Mouse (Mus musculus): ENCODE measurements around the gene Vsig10. TPM values are rescaled to one million over a fixed set of nuclear protein-coding genes. Genes with fewer than 3 reads are reported as not detected.
A peak's percentile ranks its signal among the peaks of the same experiment; 100 is the strongest.
"Not testable (repeated sequence)": the region's sequence is repeated elsewhere in the genome, so short reads cannot be mapped to it uniquely, and the experiment has no call there.

Vsig10 gene
- total RNA-seq (2021): 1 to 10 TPM; 1.4 to 3.3 TPM

DNA sequence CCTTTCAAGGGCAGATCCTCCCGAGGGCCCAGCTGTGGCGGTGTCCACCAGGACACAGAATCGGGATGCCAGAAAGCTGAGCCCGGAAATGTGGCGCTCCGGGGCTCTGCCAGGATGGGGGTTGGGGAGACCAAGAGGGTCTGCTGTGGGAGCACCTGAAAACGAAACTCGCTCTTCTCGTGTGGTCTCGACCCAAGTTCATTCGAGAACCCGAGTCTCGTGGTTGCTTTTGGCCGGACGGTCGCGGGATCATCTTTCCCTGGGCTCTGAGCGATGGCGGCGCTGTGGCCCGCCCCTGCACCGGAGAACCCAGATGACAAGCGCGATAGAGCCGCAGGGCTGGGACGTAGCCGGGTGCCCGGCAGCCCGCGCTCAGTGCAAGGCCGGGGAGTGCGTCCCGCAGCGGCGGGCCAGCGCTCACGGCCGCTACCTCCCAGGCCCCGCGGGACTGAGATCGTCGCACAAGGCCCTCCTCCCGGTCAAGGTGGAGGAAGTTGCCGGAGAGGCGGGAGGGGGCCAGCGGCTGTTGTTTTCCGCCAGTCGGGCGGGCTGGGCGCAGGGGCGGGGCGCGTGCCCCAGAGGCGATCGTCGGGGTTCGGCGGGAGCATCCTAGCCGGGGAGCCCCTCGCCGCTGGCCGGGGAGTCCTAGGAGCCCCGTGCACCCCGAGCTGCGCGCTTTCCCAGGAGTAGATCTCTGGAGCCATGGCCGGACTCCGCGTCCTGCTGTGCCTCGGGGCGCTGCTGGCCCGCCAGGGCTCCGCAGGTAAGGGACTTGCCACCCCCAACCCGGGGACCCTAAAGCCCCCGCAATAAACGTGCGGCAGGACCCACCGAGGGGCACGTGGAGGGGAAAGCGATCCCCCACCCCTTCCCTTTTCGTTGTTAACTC lies at the start of gene Vsig10:
Vsig10 (plus strand) TSS at position 343 of the 889 bp plus-strand sequence.
- DNase-seq (ENCODE audit: low spot score in 2 of 2): peak; percentile 31 to 37
- intact Hi-C loops (cut with DNase I): no loop called here

DNA sequence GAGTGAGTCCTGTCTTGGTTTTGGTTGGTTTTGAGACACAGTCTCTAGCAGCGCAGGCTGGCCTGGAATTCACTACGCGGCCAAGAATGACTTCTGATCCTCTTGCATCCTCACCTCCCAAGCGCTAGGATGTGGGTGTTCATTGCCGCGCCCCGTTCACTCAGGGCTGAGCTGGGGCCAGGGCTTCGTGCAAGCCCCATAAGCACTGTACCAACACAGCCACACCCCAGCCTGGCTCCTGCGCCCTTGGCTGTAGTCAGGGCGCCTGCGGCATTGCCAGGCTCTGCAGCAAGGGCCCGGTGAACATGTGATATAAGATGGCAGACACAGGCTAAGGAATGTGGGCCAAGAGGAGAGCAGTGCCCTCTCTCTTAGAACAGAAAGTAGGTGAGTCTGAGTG lies 49.5 kb upstream of the Vsig10 start:
- DNase-seq (ENCODE audit: low spot score in 2 of 2): no peak
- intact Hi-C loops (cut with DNase I): no loop called here

DNA sequence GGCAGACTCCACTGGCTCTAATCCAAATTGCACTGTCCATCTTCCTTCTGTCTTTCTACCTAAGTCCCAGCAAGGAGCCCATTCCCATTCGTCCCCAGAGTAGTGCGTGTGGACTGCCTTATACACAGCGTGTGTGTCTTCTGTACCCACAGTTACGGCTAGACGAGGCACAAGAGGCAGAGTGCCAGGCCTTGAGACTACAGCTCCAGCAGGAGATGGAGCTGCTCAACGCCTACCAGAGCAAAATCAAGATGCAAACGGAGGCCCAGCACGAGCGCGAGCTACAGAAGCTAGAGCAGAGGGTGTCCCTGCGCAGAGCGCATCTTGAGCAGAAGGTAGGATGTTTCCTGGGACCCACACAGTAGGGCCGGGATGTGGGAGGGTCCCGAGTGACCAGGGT lies 46.9 kb upstream of the Vsig10 start:
- intact Hi-C loops (cut with DNase I): no loop called here
- DNase-seq (ENCODE audit: low spot score in 2 of 2): peak; percentile 64 to 94

DNA sequence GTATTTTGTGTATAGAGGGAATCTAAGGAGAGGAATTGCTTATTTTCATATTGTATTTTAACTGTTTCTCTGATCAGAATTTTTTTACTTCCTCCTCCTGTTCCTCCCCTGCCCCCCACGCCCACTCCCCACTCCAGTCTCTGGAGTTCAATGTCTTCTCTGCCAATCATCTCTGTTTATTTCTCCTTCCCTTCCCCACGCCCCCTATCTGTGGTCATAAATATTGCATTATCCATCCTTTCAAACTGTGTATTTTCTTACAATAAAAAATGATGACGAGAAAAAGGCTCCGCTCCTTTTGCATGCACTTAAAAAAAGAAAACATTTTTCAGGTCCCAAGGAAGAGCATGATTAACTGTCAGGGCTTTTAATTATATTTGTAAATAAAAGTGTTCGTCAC lies 44.1 kb upstream of the Vsig10 start:
- intact Hi-C loops (cut with DNase I): no loop called here
- no peak for DNase-seq (ENCODE audit: low spot score in 2 of 2)

DNA sequence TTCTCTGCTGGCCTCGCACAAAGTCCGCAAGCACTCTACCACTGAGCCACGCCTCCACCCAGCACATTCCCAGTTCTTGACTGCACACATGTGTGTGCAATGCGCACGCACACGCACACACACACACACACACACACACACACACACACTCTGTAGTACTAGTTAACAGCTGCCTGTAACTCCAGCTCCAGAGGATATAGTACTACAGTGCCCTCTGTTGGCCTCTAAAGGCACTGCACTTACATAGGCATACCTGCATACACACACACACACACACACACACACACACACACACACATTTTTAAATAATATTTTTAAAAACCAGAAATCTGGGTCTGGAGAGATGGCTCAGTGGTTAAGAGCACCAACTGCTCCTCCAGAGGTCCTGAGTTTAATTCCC lies 41.1 kb upstream of the Vsig10 start:
- no peak for DNase-seq (ENCODE audit: low spot score in 2 of 2)
- intact Hi-C loops (cut with DNase I): no loop called here

DNA sequence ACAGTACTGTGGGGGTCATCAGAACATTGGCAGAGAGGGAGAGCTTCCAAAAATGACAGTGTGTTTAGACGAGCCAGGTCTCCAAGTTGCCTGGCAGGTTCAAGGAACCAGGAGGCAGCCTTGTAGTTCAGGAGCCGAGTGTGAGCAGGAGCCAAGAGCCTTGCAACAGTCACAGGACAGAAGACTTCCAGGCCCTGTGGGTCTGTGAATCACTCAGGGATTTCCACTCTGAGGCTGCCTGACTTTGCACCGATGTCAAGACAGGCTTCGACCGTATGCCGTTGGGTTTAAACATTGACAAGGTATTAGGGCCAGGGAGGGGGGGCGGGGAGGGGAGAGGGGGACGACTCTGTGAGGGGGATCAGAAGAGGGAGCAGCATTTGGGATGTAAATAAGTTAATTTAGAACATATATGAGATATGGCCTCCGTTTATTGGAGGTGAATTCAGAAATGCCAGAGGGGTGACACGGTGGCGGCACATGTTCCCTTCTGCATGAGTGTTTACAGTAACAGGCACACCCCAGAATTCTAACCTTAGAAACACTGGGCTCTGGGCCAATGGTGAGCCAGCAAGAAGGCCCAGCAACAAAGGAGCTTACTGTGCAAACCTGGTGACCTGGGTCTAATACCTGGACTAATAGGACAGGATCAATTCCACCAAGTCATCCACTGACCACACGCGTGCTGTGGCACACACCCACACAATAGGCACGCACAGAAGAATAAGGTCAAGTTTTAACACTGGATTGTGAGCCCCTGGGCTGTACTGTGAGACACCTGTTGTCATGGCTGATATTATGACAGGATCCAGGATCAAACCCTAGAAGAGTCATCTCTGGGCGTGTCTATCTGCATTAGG lies 39.8 kb upstream of the Vsig10 start:
- intact Hi-C loops (cut with DNase I): no loop called here
- no peak for DNase-seq (ENCODE audit: low spot score in 2 of 2)

DNA sequence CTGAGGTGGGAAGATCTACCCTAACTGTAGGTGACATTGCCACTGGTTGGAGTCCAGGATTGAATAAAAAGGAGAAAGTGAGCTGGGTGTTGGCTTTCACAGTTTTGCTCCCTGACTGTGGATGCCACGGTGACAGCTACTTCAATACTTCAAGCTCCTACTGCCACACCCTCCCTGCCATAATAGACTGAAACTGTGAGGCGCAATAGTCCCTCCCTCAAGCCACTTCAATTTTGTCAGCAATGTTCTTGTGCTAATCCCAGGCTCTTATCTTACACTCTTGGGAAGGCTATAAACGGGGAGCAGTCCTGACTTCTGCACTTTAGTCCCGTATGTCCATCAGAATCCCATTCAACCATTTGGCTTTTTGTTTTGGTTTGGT lies 39.2 kb upstream of the Vsig10 start:
- intact Hi-C loops (cut with DNase I): no loop called here
- no peak for DNase-seq (ENCODE audit: low spot score in 2 of 2)

DNA sequence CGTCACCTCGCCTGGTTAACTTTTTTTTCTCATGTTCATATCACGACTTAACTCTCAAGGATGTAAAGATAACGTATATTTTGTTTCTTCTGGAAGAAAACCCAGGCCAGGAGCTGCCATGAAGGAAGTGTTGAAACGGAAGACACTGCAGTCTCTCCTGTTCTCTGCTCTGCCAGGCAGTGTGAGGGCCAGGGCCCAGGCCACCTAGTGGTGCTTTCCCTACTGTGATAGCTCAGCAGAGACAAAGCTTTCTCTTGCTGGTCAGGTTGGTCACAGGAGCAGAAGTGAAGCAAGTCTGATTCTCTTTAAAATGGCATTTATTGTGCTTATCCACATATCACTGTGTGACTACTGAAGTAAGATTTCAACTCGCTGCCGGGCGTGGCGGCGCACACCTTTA lies 37.3 kb upstream of the Vsig10 start:
- no peak for DNase-seq (ENCODE audit: low spot score in 2 of 2)
- intact Hi-C loops (cut with DNase I): no loop called here

DNA sequence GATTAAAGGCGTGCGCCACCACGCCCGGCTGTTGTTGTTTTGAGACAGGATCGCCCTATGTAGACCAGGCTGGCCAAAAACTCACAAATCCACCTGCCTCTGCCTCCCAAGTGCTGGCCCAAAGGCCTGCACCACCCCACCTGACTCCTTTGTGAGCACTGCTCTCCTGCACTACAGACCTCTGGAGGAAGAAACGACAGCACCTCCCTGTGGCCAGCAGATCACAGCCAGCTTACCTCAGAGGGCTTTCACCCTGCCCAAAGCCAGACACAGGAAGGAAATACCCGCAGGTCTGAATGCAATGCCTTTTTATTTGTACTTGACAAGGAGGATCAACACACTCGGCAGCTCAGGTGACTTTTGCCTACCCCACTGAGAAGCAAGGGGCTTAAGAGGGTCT lies 36.5 kb upstream of the Vsig10 start:
- no peak for DNase-seq (ENCODE audit: low spot score in 2 of 2)
- intact Hi-C loops (cut with DNase I): no loop called here

DNA sequence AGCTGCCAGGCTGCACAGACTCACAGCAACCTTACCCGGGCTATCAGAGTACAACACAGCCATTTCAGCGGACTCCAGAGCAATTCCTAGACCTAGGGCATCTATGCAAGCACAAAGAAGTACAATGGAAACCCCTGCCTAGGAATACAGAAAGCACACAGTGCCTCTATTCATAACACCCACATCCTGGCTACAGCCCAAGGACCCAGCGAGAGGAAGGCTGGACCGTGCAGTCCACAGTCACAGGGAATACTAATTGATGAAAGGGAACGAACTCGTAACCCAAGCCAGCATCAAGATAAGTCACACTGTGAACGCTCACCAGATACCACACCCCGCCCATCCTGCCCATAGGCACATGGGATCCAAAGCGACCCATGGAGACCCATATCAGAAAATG lies 34.9 kb upstream of the Vsig10 start:
- intact Hi-C loops (cut with DNase I): no loop called here
- DNase-seq (ENCODE audit: low spot score in 2 of 2): peak in 1 of 2 experiments; percentile 53

DNA sequence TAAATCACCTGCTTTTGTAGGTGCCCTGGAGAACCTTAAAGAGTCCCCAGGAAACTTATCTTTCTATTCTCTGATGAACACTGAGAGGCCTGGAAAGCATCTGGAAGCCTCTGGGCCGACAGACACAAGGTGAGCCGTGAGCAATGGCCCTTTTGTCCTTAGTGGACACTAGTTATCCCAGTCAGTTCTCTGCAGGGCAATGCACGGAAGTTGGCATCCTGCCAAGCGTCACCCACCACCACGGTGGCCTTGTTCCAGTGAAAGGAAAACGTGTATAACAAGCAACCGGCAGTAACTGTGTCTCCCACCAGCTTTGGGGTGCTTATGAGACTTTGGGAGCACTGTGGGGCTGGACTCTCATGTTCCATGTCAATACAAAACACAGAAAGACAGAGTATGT lies 34.2 kb upstream of the Vsig10 start:
- intact Hi-C loops (cut with DNase I): loop anchor here (5.0 kb wide), 1 partner anchor 167 kb away; the partner anchor contains the start of gene Suds3

DNA sequence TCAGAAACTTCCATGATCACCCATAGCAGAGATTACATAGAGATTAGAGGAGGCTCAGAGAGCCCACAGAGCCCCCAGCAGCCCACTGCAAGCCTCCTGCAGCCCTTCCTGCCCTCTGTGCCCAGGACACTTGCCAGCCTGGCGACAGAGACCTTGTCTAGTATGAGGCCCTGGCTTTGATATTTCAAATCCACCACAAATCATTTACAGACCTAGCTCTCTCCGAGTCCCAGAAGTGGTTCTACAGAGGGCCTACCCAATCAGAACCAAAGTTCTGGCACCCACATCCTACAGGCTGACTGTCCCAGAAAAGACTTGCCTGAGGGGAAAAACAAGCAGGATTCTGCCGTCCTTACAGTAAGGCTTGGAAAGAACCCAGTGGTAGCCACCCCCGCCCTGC lies 33.6 kb upstream of the Vsig10 start:
- no peak for DNase-seq (ENCODE audit: low spot score in 2 of 2)
- intact Hi-C loops (cut with DNase I): loop anchor here (5.0 kb wide), 1 partner anchor 168 kb away; the partner anchor contains the start of gene Suds3

More for the DNA sequence above, 34.2 kb upstream of the Vsig10 start:
- DNase-seq (ENCODE audit: low spot score in 2 of 2): no peak

DNA sequence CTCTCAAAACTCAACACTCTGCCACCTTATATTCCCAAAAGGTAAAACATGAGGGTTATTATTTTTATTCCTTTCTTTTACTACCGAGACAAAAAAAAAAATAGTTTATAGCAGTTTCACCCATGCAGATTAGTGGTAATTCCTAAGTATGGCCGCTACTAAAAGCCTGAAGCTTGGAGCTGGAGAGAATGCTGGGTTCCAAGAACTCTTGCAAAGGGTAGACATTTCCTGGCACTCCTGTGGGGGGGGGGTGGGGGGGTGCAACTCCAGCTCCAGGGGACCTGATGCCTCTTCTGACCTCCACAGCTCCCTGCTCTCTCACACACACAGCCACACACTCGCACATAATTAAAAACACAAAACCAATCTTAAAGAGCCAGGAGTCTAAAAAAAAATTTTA lies 32.6 kb upstream of the Vsig10 start:
- DNase-seq (ENCODE audit: low spot score in 2 of 2): no peak
- intact Hi-C loops (cut with DNase I): loop anchor here (5.0 kb wide), 1 partner anchor 169 kb away; the partner anchor contains the start of gene Suds3

DNA sequence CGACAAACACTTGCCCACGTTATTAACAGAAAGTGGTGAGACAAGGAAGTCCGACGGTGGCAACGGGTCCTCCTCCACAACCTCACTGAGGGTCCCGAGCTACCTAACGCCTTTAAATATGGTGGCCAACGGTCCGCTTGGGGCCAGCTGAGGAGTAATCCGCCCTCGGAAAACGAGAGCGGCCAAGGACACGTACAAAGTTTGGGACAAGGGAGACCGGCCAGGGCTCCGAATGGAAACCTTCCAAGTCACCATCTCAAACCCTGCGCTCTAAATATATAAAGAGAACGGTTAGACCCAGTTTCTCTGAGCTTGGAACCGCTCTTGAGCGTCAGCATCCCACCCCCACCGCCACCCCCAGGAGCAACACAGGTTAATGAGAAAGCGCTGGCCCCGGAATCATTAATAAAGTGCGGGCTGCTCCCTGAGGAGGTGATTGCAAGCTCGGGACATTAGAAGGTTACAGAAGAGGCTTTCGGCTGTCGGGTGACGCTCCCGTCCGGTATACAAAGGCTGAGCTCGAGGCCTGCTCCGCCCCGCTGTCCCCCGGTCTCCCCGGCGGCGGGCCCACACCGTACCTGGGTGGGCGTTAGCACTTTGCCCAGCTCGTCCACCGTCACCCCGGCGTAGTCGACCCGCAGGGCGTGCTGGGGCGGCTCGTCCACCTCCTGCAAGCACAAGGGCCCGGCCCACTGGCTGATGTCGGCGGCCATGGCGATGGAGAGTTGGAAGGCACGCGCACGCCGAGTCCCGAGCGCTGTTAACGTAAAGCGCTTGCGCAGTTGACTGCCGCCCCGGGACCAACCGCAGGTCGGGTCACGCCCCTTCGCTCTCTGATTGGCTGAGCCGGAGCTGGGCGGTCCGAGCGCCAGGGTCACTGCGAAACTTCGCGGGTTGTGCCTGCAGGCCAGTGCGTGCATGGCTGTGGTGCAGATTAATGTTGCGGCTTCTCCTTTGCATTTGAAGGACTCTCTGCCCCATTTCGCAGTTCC lies 31.8 kb upstream of the Vsig10 start, which contains the start of gene Pebp1:
Pebp1 (minus strand) TSS at position 795 of the 992 bp plus-strand sequence.
- intact Hi-C loops (cut with DNase I): loop anchor here (5.0 kb wide), 1 partner anchor 170 kb away; the partner anchor contains the start of gene Suds3
- peak; percentile 94 to 96 for DNase-seq (ENCODE audit: low spot score in 2 of 2)

DNA sequence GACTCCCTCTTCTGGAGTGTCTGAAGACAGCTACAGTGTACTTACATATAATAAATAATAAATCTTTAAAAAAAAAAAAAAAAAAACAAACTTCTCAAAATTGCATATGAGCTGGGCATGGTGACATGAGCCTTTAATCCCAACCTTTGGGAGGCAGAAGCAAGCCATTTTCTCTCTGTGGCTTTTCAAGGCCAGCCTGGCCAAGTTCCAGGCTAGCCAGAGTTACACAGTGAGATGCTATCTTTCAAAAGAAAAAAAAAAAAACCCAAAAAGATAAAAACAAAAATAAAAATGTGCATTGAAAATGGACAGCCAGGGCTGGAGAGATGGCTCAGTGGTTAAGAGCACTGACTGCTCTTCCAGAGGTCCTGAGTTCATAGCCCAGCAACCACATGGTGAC lies 29.2 kb upstream of the Vsig10 start:
- intact Hi-C loops (cut with DNase I): loop anchor here (5.0 kb wide), 1 partner anchor 172 kb away; the partner anchor contains the start of gene Suds3
- no peak for DNase-seq (ENCODE audit: low spot score in 2 of 2)

DNA sequence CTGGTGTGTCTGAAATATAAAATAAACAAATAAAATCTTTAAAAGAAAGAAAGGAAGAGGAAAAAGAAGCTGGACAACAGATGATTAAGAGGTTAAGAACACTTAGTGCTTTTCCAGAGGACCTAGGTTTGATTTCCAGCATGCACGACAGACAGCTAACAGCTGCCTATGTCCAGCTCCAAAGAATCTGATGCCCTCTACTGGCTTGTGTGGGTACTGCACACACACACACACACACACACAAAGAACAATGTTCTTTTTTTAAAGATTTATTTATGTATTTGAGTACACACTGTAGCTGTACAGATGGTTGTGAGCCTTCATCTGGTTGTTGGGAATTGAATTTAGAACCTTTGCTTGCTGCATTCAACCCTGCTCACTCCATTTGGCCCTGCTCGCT lies 28.8 kb upstream of the Vsig10 start:
- DNase-seq (ENCODE audit: low spot score in 2 of 2): no peak
- intact Hi-C loops (cut with DNase I): no loop called here

DNA sequence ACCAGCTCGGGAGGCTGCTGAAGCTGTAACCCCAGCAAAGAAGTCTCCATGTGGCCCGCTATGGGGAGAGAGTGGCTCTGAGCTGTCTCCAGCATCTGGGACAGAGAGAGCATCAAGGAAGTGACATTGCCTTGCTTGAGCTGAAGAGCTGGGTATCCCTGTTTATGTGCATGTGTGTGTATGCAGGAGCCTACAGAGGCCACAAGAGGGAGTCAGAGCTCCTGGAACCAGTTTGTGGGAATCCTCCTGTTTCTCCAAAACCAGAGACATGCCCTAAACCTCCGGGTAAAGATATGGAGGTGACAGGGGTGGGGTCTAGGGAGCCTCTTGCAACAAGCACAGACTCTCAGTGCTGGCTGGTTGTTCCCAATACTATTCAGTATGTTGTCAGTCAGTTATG lies 27.6 kb upstream of the Vsig10 start:
- DNase-seq (ENCODE audit: low spot score in 2 of 2): no peak
- intact Hi-C loops (cut with DNase I): no loop called here

DNA sequence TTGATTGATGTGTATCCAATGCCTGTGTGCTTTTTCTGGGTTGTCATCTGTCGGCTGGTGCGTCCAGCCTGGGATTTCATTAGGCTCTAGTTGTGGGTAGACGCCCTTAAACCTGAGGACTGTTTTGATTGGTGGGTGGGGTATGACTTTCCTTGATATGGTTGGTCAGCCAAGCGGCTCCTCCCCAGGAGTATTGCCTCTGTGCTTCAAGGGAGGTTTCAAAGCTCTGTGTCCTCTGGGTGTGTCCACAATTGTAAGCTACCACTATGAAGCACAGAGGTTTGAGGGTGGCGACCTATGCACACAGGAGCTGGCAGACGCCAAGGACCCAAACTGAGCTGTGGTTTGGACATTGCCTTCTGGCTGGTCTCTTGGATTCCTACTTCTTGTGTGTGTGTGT lies 26.3 kb upstream of the Vsig10 start:
- intact Hi-C loops (cut with DNase I): no loop called here
- no peak for DNase-seq (ENCODE audit: low spot score in 2 of 2)

DNA sequence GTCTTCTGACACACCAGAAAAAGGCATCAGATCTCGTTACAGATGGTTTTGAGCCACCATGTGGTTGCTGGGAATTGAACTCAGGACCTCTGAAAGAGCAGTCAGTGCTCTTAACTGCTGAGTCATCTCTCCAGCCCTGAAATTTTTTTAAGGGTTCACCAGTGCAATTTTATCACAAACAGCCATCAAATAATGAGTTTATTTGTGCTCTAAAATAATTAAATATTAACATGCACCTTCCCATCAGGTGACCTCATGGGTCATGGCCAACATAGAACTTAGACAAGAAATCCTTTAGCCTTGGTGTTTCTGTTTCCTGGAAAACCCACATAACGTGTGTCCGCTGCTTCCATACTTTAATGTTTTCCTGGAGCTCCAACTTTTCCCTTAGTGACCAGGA lies 25.1 kb upstream of the Vsig10 start:
- DNase-seq (ENCODE audit: low spot score in 2 of 2); intact Hi-C loops (cut with DNase I): not testable (repeated sequence)

Measured in left cerebral cortex, postnatal 25 days (tissue).